Mouse (Mus musculus): ENCODE data around the gene Dcbld1.
"Not testable (repeated sequence)": the region's sequence is repeated elsewhere in the genome, so short reads cannot be mapped to it uniquely, and the experiment has no call there.

Dcbld1 gene

GRCm38 (mm10) chr10:52343324-52343723 is 109.9 kb downstream of the Dcbld1 start:
- POLR2A ChIA-PET: not testable (repeated sequence)
- CTCF ChIA-PET: interaction anchor here in 1 of 4 experiments (0.6 to 2.3 kb wide), 3 partner anchors 14 to 127 kb away, joined by 3 to 10 read pairs (median 5); no protein-coding TSS in a partner anchor

GRCm38 (mm10) chr10:52353184-52353583 is 119.8 kb downstream of the Dcbld1 start:
- ChIA-PET CTCF (interaction anchor here (0.5 to 3.7 kb wide), 14 partner anchors 9 to 137 kb away, joined by 3 to 27 read pairs (median 4); partner anchors contain the start of genes Dcbld1 (in 1 of the 4) and Gopc (in 1 of the 4)), POLR2A (interaction anchor here in 2 of 4 experiments (0.8 to 3.2 kb wide), 4 partner anchors 14 to 107 kb away, joined by 3 to 10 read pairs (median 3); partner anchors contain the start of gene Gopc (in 1 of the 2))

GRCm38 (mm10) chr10:52358467-52358866 is 125.0 kb downstream of the Dcbld1 start, which contains the start of gene Gm26741:
Gm26741 (plus strand) TSS chr10:52358767.
- CTCF ChIA-PET: no interaction called here

GRCm38 (mm10) chr10:52360241-52360735 is 126.9 kb downstream of the Dcbld1 start:
- POLR2A ChIA-PET: interaction anchor here in 2 of 4 experiments (0.7 to 2.6 kb wide), 3 partner anchors 21 to 26 kb away, joined by 3 to 12 read pairs (median 3); partner anchors contain the start of gene Gopc (in 2 of the 2)
- CTCF ChIA-PET: interaction anchor here in 3 of 4 experiments (0.5 to 1.1 kb wide), 4 partner anchors 13 to 36 kb away, joined by 3 to 4 read pairs (median 3); no protein-coding TSS in a partner anchor

More at GRCm38 (mm10) chr10:52358467-52358866, 125.0 kb downstream of the Dcbld1 start, which contains the start of gene Gm26741:
- POLR2A ChIA-PET: no interaction called here

GRCm38 (mm10) chr10:52360862-52361609 is 127.6 kb downstream of the Dcbld1 start:
- CTCF ChIA-PET: interaction anchor here in 2 of 4 experiments (0.5 to 1.4 kb wide), 3 partner anchors 8 to 35 kb away, joined by 3 read pairs; no protein-coding TSS in a partner anchor
- POLR2A ChIA-PET: interaction anchor here in 3 of 4 experiments (0.6 to 2.6 kb wide), 8 partner anchors 15 to 67 kb away, joined by 3 to 12 read pairs (median 3); partner anchors contain the start of gene Gopc (in 3 of the 3)

GRCm38 (mm10) chr10:52368376-52368775 is 135.0 kb downstream of the Dcbld1 start:
- POLR2A ChIA-PET: interaction anchor here in 1 of 4 experiments (0.7 kb wide), 1 partner anchor 22 kb away, joined by 4 read pairs; no protein-coding TSS in a partner anchor
- CTCF ChIA-PET: no interaction called here

Measured in embryonic stem cell, embryonic (primary cell).